Mouse (Mus musculus) macrophage (primary cell): ENCODE measurements around the gene Pcnt. TPM values are rescaled to one million over a fixed set of nuclear protein-coding genes. Genes with fewer than 3 reads are reported as not detected.
A peak's percentile ranks its signal among the peaks of the same experiment; 100 is the strongest.

Source experiments
- H3K27ac ChIP-seq: fragments of 350-480 bp; formaldehyde crosslinking; 2 replicates; pipeline ENCODE4 v1.9.0; 2021
- H3K36me3 ChIP-seq: fragments of 350-480 bp; formaldehyde crosslinking; 2 replicates; pipeline ENCODE4 v1.9.0; 2021; ENCODE audit errors: inconsistent target
- H3K4me3 ChIP-seq: fragments of 350-480 bp; formaldehyde crosslinking; 2 replicates; pipeline ENCODE4 v1.9.0; 2021; ENCODE audit errors: inconsistent target
- H3K79me2 ChIP-seq: fragments of 350-480 bp; formaldehyde crosslinking; 2 replicates; pipeline ENCODE4 v1.9.0; 2021; ENCODE audit errors: inconsistent target
- WGBS: methylation state at CpG from one replicate; pipeline ENCODE4 v1.1.7; 2026; ENCODE audit warnings: inconsistent platforms; ENCODE audit not compliant: missing documents; 5-methylcytosine and 5-hydroxymethylcytosine counted together
- polyA plus RNA-seq: library from polyadenylated mRNA; stranded (reverse); fragments of 250-400 nt; gene quantifications from 3 replicates; pipeline ENCODE4 v1.2.4, GENCODE M21; 2018; ENCODE audit warnings: inconsistent platforms
- total RNA-seq, 78 experiments: library from RNA; depleted of rRNA; stranded (reverse); fragments of 250-400 nt; gene quantifications; 1 replicate in 9 of 78; 2 replicates in 24 of 78; 3 replicates in 43 of 78; 4 replicates in 2 of 78; pipeline ENCODE4 v1.2.4; 2018; ENCODE audit warnings: inconsistent platforms in 56 of 78

Pcnt gene
- total RNA-seq (2018; cell fraction: chromatin; rRNA removed): 100 to 1,000 TPM in 1 of 26 experiments, 10 to 100 TPM in 25; 21.5 to 110 (median 69.9) TPM
- total RNA-seq (2018; cell fraction: cytosol; rRNA removed): 10 to 100 TPM in 16 of 26 experiments, 1 to 10 TPM in 10; 7.7 to 15.7 (median 11.4) TPM
- 10 to 100 TPM; 12.7 to 45.8 (median 28.7) TPM for total RNA-seq (2018; cell fraction: nucleus; rRNA removed)
- 10.3 to 17.2 TPM (median 12.7 TPM) in 3 replicates for polyA plus RNA-seq

GRCm38 (mm10) chr10:76442178-76443088 is at the start of gene Pcnt:
Gene Pcnt (minus strand): TSS chr10:76442786.
- Histone ChIP-seq H3K36me3 (peaks cover 15% of the 10 kb centered on the region; the same call in 1 of the 2 replicates), H3K27ac (peak within 1 kb of the TSS; percentile 87), H3K79me2 (peaks cover 45% of the 10 kb centered on the region), H3K4me3 (peak within 1 kb of the TSS; percentile 87)
- under 1% methylated on average over 78 of the region's 78 CpGs for WGBS

GRCm38 (mm10) chr10:76489205-76489604 is 46.6 kb upstream of the Pcnt start:
- 32% methylated on average over 15 of the region's 15 CpGs for WGBS
- Histone ChIP-seq H3K4me3 (no peak overlapping the region), H3K79me2 (no peaks in the 10 kb centered on the region), H3K27ac (no peak overlapping the region), H3K36me3 (peaks cover 69% of the 10 kb centered on the region)

- Histone ChIP-seq H3K27ac (no peak overlapping the region), H3K36me3 (peaks cover 63% of the 10 kb centered on the region)
- 70% methylated on average over 8 of the region's 8 CpGs for WGBS
Measured at GRCm38 (mm10) chr10:76488265-76488664, 45.7 kb upstream of the Pcnt start.

GRCm38 (mm10) chr10:76486302-76486701 is 43.7 kb upstream of the Pcnt start:
- WGBS: 9% methylated on average over 2 of the region's 2 CpGs
- no peak overlapping the region for H3K27ac ChIP-seq
- peaks cover 67% of the 10 kb centered on the region for H3K36me3 ChIP-seq
- no peaks in the 10 kb centered on the region for H3K79me2 ChIP-seq
- no peak overlapping the region for H3K4me3 ChIP-seq

More at GRCm38 (mm10) chr10:76488265-76488664, 45.7 kb upstream of the Pcnt start:
- Histone ChIP-seq H3K79me2 (no peaks in the 10 kb centered on the region), H3K4me3 (no peak overlapping the region)

GRCm38 (mm10) chr10:76481480-76481879 is 38.9 kb upstream of the Pcnt start:
- Histone ChIP-seq H3K4me3 (no peak overlapping the region), H3K27ac (no peak overlapping the region), H3K79me2 (no peaks in the 10 kb centered on the region), H3K36me3 (peaks cover 73% of the 10 kb centered on the region)
- WGBS: 98% methylated on average over 6 of the region's 6 CpGs

GRCm38 (mm10) chr10:76480851-76481250 is 38.3 kb upstream of the Pcnt start:
- Histone ChIP-seq H3K79me2 (no peaks in the 10 kb centered on the region), H3K4me3 (no peak overlapping the region), H3K27ac (no peak overlapping the region), H3K36me3 (peaks cover 78% of the 10 kb centered on the region)
- WGBS: 96% methylated on average over 13 of the region's 13 CpGs

- Histone ChIP-seq H3K4me3 (no peak overlapping the region), H3K27ac (no peak overlapping the region), H3K79me2 (peaks cover 61% of the 10 kb centered on the region), H3K36me3 (peaks cover 65% of the 10 kb centered on the region)
- WGBS: 98% methylated on average over 5 of the region's 5 CpGs
Measured at GRCm38 (mm10) chr10:76473759-76474158, 31.2 kb upstream of the Pcnt start.

- H3K36me3 ChIP-seq: peaks cover 25% of the 10 kb centered on the region
- peaks cover 45% of the 10 kb centered on the region for H3K79me2 ChIP-seq
- 2% methylated on average over 50 of the region's 55 CpGs for WGBS
- H3K4me3 ChIP-seq: peak within 1 kb of the TSS; percentile 85
- peak within 1 kb of the TSS; percentile 57 for H3K27ac ChIP-seq
Measured at GRCm38 (mm10) chr10:76468203-76469162, 25.9 kb upstream of the Pcnt start, which contains the start of the genes Mcm3ap and Ybey. Gene Mcm3ap (plus strand): TSS chr10:76468927. Gene Ybey (minus strand): TSS chr10:76469114.

- Histone ChIP-seq H3K36me3 (no peaks in the 10 kb centered on the region), H3K4me3 (no peak overlapping the region)
- 96% methylated on average over 6 of the region's 6 CpGs for WGBS
Measured at GRCm38 (mm10) chr10:76462721-76463120, 20.1 kb upstream of the Pcnt start.

GRCm38 (mm10) chr10:76462312-76462711 is 19.7 kb upstream of the Pcnt start:
- Histone ChIP-seq H3K36me3 (no peaks in the 10 kb centered on the region), H3K79me2 (no peaks in the 10 kb centered on the region), H3K27ac (no peak overlapping the region), H3K4me3 (no peak overlapping the region)
- WGBS: 95% methylated on average over 5 of the region's 7 CpGs

More at GRCm38 (mm10) chr10:76462721-76463120, 20.1 kb upstream of the Pcnt start:
- no peak overlapping the region for H3K27ac ChIP-seq
- H3K79me2 ChIP-seq: no peaks in the 10 kb centered on the region

- H3K36me3 ChIP-seq: no peaks in the 10 kb centered on the region
- H3K79me2 ChIP-seq: no peaks in the 10 kb centered on the region
- H3K27ac ChIP-seq: no peak overlapping the region
- no peak overlapping the region for H3K4me3 ChIP-seq
- 89% methylated on average over 1 of the region's 1 CpGs for WGBS
Measured at GRCm38 (mm10) chr10:76461255-76461654, 18.7 kb upstream of the Pcnt start.

- no peak overlapping the region for H3K27ac ChIP-seq
- H3K4me3 ChIP-seq: no peak overlapping the region
- WGBS: 34% methylated on average over 5 of the region's 5 CpGs
- no peaks in the 10 kb centered on the region for H3K36me3 ChIP-seq
- H3K79me2 ChIP-seq: no peaks in the 10 kb centered on the region
Measured at GRCm38 (mm10) chr10:76455289-76455688, 12.7 kb upstream of the Pcnt start.

GRCm38 (mm10) chr10:76448851-76449250 is 6.3 kb upstream of the Pcnt start, which contains the start of gene 2610028H24Rik:
Gene 2610028H24Rik (plus strand): TSS chr10:76449081.
- WGBS: 90% methylated on average over 5 of the region's 5 CpGs
- Histone ChIP-seq H3K36me3 (no peaks in the 10 kb centered on the region), H3K4me3 (no peak within 1 kb of the TSS), H3K79me2 (no peaks in the 10 kb centered on the region), H3K27ac (no peak within 1 kb of the TSS)
